Mouse (Mus musculus): ENCODE measurements around the gene Ackr1. TPM values are rescaled to one million over a fixed set of nuclear protein-coding genes. Genes with fewer than 3 reads are reported as not detected.
"Not testable (repeated sequence)": the region's sequence is repeated elsewhere in the genome, so short reads cannot be mapped to it uniquely, and the experiment has no call there.

The Ackr1 gene
- total RNA-seq, 1 experiment from 2014 or later, result 0.37 TPM

DNA sequence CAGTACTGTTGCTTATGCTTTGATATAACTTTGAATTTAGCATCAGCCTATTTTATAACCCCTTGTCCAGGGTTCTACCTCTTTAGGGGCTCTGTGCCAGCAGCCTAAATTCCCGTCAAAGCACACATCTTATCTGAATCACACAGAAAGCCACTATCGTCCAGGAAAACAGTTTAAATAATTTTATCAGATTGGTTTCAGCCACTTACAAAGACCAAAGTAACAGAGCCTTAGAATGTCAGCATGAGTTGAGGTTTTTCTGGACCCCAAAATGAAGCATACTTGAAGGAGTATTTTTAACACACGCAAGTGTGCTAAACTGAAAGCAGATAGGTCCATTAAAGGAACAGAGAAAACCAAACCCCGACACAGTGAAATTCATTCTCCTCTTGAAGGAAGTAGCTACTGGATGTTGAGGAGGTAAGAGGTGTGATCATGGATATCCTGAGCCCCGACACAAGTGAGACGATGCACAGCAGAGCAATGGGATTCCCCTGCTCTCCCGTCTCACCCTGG, 20.0 kb downstream of the Ackr1 start:
- ATAC-seq (replicated peaks; ENCODE audit: low read depth, poor library complexity, severe bottlenecking), result peak; percentile 36

DNA sequence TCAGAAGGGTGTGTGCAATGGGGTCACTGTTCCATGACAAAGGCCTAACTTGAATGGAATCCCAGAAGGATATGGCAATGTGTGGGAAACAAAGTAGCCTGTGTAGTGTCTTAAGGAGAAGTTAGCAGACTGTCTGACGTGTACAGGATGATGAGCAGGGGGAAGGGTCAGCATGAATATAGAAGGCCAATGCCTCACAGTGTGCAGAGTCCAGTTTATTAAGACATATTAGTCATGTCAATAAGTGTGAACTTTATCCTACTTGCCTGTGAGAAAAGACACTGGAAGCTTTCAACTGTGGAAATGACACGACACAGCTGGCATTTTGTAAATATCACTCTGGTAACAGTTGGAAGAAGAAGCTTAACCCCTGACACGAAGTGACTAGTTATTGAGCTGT, 30.8 kb downstream of the Ackr1 start:
- not testable (repeated sequence) for ATAC-seq (replicated peaks; ENCODE audit: low read depth, poor library complexity, severe bottlenecking)

Other genes with a start within 250 kb of the Ackr1 start
- gene Olfr1408, start 196.4 kb downstream of the Ackr1 start, total RNA-seq (2017), result not detected in 2 replicates
- not detected in 2 replicates for gene Olfr1406, start 143.1 kb downstream of the Ackr1 start, total RNA-seq (2017)
- gene Olfr218, start 135.9 kb downstream of the Ackr1 start, total RNA-seq (2017), result not detected in 2 replicates
- not detected in 2 replicates for gene Olfr1404, start 121.4 kb downstream of the Ackr1 start, total RNA-seq (2017)
- gene Fcer1a, start 106.5 kb downstream of the Ackr1 start, total RNA-seq (2017), result 1.7 and 5.8 TPM in 2 replicates
- gene Olfr418, start 67.7 kb downstream of the Ackr1 start, total RNA-seq (2017), result not detected in 2 replicates
- gene Mptx2, start 56.0 kb downstream of the Ackr1 start, total RNA-seq (2017), result not detected in 2 replicates
- gene Aim2, start 17.1 kb upstream of the Ackr1 start, total RNA-seq (2017), result 58.6 and 72.0 TPM in 2 replicates
- gene Cadm3, start 33.9 kb upstream of the Ackr1 start, total RNA-seq (2017), result 0.05 TPM in 1 of 2 replicates, not detected in the other
- gene Ifi206, start 157.3 kb upstream of the Ackr1 start, total RNA-seq (2017), result 0.27 and 0.92 TPM in 2 replicates
- not detected in 2 replicates for gene Ifi214, start 202.2 kb upstream of the Ackr1 start, total RNA-seq (2017)